Mouse (Mus musculus) regulatory T cell (primary cell): Measurements from ENCODE around the gene Rbms1.

Experiments
- in situ Hi-C: fragments of 300-600 bp; cut with MboI, MseI; formaldehyde crosslinking; loops from one replicate; pipeline ENCODE4 v1.15.1; 2025; ENCODE audit warnings: high pct_unique_total_duplicates

Gene Rbms1

GRCm38 (mm10) chr2:60918401-60918800 lies 44.6 kb downstream of the Rbms1 start:
- in situ Hi-C loops, result loop anchor here (10.0 kb wide), 1 partner anchor 1184 kb away; no protein-coding TSS in a partner anchor

GRCm38 (mm10) chr2:60914524-60915280 lies 48.3 kb downstream of the Rbms1 start:
- in situ Hi-C loops, result loop anchor here (10.0 kb wide), 1 partner anchor 1180 kb away; no protein-coding TSS in a partner anchor

GRCm38 (mm10) chr2:60913281-60913680 lies 49.7 kb downstream of the Rbms1 start:
- in situ Hi-C loops, result loop anchor here (10.0 kb wide), 1 partner anchor 1178 kb away; no protein-coding TSS in a partner anchor

- in situ Hi-C loops, result loop anchor here (10.0 kb wide), 1 partner anchor 1177 kb away; no protein-coding TSS in a partner anchor
Measured at GRCm38 (mm10) chr2:60911716-60912115, 51.3 kb downstream of the Rbms1 start.

- in situ Hi-C loops, result loop anchor here (10.0 kb wide), 1 partner anchor 1176 kb away; no protein-coding TSS in a partner anchor
Measured at GRCm38 (mm10) chr2:60910820-60911219, 52.2 kb downstream of the Rbms1 start.

- in situ Hi-C loops, result no loop called here
Measured at GRCm38 (mm10) chr2:60908551-60908950, 54.4 kb downstream of the Rbms1 start.

GRCm38 (mm10) chr2:60908116-60908515 lies 54.9 kb downstream of the Rbms1 start:
- in situ Hi-C loops, result no loop called here

GRCm38 (mm10) chr2:60905283-60905682 lies 57.7 kb downstream of the Rbms1 start:
- in situ Hi-C loops, result no loop called here

GRCm38 (mm10) chr2:60904141-60904540 lies 58.9 kb downstream of the Rbms1 start:
- in situ Hi-C loops, result no loop called here

- in situ Hi-C loops, result no loop called here
Measured at GRCm38 (mm10) chr2:60903535-60903934, 59.5 kb downstream of the Rbms1 start.

GRCm38 (mm10) chr2:60902446-60903137 lies 60.4 kb downstream of the Rbms1 start:
- in situ Hi-C loops, result no loop called here

GRCm38 (mm10) chr2:60901511-60901951 lies 61.5 kb downstream of the Rbms1 start:
- in situ Hi-C loops, result no loop called here

GRCm38 (mm10) chr2:60901013-60901412 lies 62.0 kb downstream of the Rbms1 start:
- in situ Hi-C loops, result no loop called here

GRCm38 (mm10) chr2:60893042-60893441 lies 70.0 kb downstream of the Rbms1 start:
- in situ Hi-C loops, result no loop called here

GRCm38 (mm10) chr2:60883931-60884330 lies 79.1 kb downstream of the Rbms1 start:
- in situ Hi-C loops, result no loop called here

GRCm38 (mm10) chr2:60883043-60883365 lies 80.0 kb downstream of the Rbms1 start:
- in situ Hi-C loops, result no loop called here

GRCm38 (mm10) chr2:60882202-60883042 lies 80.6 kb downstream of the Rbms1 start:
- in situ Hi-C loops, result no loop called here

- in situ Hi-C loops, result no loop called here
Measured at GRCm38 (mm10) chr2:60881571-60882041, 81.4 kb downstream of the Rbms1 start.

- in situ Hi-C loops, result no loop called here
Measured at GRCm38 (mm10) chr2:60880789-60881570, 82.0 kb downstream of the Rbms1 start.

GRCm38 (mm10) chr2:60879966-60880788 lies 82.8 kb downstream of the Rbms1 start:
- in situ Hi-C loops, result no loop called here
